Mouse (Mus musculus) retina, embryonic 14.5 days (tissue): Measurements from ENCODE around the gene Nrip1.

Source experiments
- DNase-seq: peaks from one replicate; pipeline ENCODE4 v3.0.0-alpha.2; 2015; ENCODE audit warnings: low spot score

Gene Nrip1

DNA sequence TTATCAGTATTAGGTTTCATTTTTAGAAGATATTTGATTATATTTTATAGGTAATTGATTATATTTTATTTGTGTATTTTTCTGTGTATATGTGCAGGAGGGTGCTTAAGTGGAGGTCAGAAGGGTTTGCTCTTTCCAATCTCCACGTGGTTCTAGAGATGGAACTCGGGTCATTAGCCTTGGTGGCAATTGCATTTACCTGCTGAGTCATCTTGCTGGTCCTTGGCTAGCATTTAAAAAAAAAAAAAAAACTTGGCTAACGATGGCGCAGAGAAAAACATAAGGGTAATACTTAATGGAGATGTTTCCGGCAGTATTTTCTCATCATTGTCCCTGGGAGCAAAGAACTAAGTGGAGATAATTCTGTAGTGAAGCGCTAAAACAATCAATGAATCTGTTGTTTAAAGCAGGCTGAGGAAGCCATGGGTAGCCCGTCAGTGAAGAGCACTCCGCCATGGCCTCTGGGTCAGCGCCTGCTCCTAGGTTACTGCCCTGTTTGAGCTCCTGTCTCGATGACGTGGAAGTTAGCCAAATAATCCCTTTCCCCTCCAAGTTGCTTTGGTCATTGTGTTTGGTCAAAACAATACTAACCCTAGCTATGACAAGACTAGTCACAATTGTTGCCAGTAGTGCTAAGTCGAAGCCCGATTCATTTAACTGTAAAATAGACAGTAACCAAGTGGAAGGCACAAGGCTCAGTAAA is 25.8 kb downstream of the Nrip1 start:
- no peak for DNase-seq

GRCm38 (mm10) chr16:76346371-76346770 is 27.3 kb downstream of the Nrip1 start:
- no peak for DNase-seq

GRCm38 (mm10) chr16:76344761-76345368 is 28.8 kb downstream of the Nrip1 start:
- no peak for DNase-seq

- DNase-seq: no peak
Observed at GRCm38 (mm10) chr16:76344030-76344429, 29.6 kb downstream of the Nrip1 start.

- DNase-seq: no peak
Observed at GRCm38 (mm10) chr16:76341636-76342035, 32.0 kb downstream of the Nrip1 start.

GRCm38 (mm10) chr16:76339256-76339655 is 34.4 kb downstream of the Nrip1 start:
- DNase-seq: no peak

DNA sequence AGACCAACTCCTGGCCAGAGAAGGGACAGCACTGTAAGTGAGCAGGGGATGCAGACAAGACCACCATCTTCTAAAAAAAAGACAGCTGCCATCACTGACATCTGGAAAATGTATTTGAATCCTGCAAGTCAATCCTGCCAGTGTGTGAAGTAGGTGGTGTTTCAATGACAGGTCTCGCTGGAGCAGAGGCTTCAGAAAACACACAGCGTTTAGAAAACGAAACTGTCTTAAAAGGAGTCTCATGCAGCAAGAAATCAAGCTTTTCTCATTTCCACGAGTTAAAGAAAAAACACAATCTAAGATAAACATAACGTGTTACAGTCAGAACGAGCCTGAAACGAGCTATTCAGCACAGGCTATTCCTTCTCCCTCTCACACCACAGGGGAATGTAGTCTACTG is 36.3 kb downstream of the Nrip1 start:
- no peak for DNase-seq

GRCm38 (mm10) chr16:76336932-76337331 is 36.7 kb downstream of the Nrip1 start:
- no peak for DNase-seq

- no peak for DNase-seq
Observed at GRCm38 (mm10) chr16:76335913-76336312, 37.7 kb downstream of the Nrip1 start.

DNA sequence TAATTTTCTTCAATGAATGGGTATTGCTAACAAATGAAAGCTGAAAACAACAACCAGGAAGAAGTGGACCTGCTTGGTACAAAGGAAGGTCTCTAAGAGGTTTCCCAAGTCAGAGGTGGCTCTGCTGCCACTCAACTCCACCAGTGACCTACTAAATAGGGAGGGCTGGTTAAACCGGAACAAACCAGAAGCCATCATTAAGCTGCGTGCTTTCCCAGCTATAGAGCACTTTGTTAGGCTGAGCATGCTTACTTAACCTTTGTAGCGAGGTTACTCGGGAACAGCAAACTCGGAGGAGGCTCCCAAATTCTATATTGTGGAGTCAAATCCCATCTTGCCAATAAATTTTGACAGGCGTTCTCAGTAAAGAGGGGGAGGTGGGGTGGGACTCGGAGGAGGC is 41.5 kb downstream of the Nrip1 start:
- peak; percentile 61 for DNase-seq

DNA sequence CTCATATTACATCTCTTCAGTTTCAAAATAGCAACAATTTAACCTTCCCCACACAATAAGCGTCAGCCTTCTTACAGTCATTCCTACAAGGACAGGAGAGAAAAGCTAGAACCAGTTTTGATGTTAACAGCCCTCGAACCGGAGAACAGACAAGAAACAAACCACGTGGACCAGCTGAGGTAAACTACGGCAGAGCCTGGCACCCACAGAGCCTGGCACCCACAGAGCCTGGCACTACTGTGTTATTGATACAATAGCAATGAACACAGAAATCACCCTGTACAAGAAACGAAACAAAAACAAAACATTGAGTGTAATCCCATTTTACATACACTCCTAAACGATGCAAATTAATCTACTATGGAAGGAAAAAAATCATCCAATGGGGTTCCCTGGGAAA is 42.4 kb downstream of the Nrip1 start:
- DNase-seq: no peak

- no peak for DNase-seq
Observed at GRCm38 (mm10) chr16:76325315-76325710, 48.3 kb downstream of the Nrip1 start.

- no peak for DNase-seq
Observed at GRCm38 (mm10) chr16:76324411-76325314, 49.0 kb downstream of the Nrip1 start.

GRCm38 (mm10) chr16:76323594-76324307 is 49.9 kb downstream of the Nrip1 start:
- DNase-seq: no peak

GRCm38 (mm10) chr16:76323141-76323540 is 50.5 kb downstream of the Nrip1 start:
- no peak for DNase-seq

GRCm38 (mm10) chr16:76321527-76322165 is 52.0 kb downstream of the Nrip1 start:
- DNase-seq: peak; percentile 68

DNA sequence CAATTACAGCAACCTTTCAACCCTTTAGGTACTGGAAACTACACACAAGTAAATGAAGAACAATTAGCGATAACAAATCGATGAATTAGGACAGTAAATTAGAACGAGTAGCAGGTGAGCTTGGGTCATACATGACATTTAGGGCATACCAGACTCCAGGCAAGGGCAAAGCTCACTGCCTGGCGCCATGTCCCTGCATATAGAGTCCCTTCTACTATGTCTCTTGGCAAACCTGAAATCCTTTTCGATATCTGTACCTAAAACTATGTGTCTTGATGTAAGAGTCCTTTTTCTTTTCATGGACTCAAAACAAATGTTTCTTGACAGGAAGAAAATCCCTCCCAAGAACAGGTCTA is 53.5 kb downstream of the Nrip1 start:
- no peak for DNase-seq

- peak; percentile 87 for DNase-seq
Observed at GRCm38 (mm10) chr16:76319364-76320117, 54.1 kb downstream of the Nrip1 start.

DNA sequence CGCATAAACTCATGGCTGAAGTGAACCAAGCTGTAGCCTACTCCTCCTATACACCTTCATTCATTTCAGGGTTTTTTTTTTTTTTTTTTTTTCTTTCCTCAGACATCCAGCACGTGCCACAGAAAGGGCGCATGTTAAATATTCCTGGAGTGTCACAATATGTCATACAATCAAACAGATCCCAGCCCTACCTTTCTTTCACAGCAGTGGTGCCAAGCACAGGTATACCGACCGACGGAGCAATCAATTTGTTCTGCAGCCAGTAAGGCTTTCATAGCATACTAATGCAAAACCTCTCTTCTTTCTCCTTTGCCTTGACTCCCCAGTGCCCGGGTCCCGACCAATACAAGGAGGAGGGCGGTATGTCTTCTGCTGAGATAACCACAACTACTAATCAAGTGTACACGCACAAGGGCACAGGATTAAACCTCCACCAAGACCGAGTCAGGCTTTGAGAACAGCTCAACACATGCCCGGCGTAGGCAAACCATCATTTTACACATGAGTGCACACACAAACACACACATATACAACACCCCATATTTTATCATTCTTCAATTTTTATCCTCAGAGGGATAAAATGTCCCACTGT is 55.2 kb downstream of the Nrip1 start:
- peak; percentile 22 for DNase-seq

- DNase-seq: no peak
Observed at GRCm38 (mm10) chr16:76316940-76317822, 56.4 kb downstream of the Nrip1 start.
